Mouse (Mus musculus): Measurements from ENCODE around the gene Ssbp3. TPM values are rescaled to one million over a fixed set of nuclear protein-coding genes. Genes with fewer than 3 reads are reported as not detected.

Ssbp3 gene
- polyA plus RNA-seq, 1 experiment from 2014 or later: 138 TPM

DNA sequence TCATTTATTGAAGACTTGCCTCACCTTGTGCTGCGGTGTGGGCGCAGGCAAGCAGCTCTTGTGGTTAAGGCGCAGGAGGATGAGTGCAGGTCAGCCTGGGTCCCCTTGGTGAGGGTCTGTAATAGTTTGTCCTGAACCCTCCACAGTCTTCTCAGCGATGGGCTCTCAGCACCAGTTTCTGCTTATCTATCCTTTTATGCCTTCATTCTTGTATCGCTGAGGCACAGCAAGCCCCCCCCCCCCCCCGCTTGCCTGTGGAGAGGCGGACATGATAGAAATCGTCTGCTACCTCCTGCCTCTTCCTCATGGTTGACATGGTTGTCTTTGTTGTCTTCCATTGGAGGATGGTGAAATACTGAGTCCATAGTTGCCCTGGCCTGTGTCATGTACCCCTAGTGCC is 96.9 kb downstream of the Ssbp3 start:
- DNase-seq (ENCODE audit: low spot score): no peak
- no peak overlapping the region for H3K9ac ChIP-seq (replicated peaks; ENCODE audit: low read length)
- H3K4me2 ChIP-seq (ENCODE audit: low read depth, low read length): no peak overlapping the region
- no peak for ATAC-seq (replicated peaks; ENCODE audit: insufficient number of reproducible peaks, low FRiP score, low TSS enrichment, low read depth)
- H3K9me3 ChIP-seq (replicated peaks; ENCODE audit: control insufficient read depth, low read length): no peaks in the 10 kb centered on the region
- no peaks in the 10 kb centered on the region; the same call in 1 of the 2 replicates for H3K36me3 ChIP-seq (replicated peaks; ENCODE audit: control insufficient read depth, insufficient read depth, low read depth, low read length)
- no peak overlapping the region for H3K4me3 ChIP-seq (ENCODE audit: low read depth, low read length)
- no peaks in the 10 kb centered on the region for H3K27me3 ChIP-seq (ENCODE audit: control insufficient read depth, insufficient read depth, low read length)
- no peak overlapping the region for H3K27ac ChIP-seq (replicated peaks; ENCODE audit: low read depth, low read length)
- H3K4me1 ChIP-seq (ENCODE audit: control insufficient read depth, insufficient read depth, low read length): peaks cover 3% of the 10 kb centered on the region; the same call in 1 of the 2 replicates
- WGBS: 93% methylated on average over 8 of the region's 8 CpGs

DNA sequence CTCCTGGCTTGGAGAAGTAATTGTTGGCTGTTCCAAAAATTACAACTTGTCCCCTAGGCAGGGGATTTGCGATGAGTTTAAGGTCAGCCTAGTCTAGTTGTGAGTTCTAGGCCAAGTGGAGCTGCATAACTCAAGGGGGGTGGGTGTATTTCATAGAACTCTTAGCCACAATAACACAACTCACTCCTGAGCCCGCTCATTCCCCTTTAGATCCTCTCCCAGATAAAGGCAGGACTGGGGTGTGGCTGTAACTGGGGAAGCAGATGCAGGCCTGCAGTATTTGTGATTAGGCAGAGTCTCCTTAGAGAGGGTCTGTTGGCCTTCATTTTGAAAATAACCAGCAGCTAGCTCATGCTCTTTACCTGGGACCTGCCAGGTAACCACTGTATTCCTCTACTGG is 97.7 kb downstream of the Ssbp3 start:
- 94% methylated on average over 2 of the region's 2 CpGs for WGBS
- H3K36me3 ChIP-seq (replicated peaks; ENCODE audit: control insufficient read depth, insufficient read depth, low read depth, low read length): no peaks in the 10 kb centered on the region; the same call in 1 of the 2 replicates

DNA sequence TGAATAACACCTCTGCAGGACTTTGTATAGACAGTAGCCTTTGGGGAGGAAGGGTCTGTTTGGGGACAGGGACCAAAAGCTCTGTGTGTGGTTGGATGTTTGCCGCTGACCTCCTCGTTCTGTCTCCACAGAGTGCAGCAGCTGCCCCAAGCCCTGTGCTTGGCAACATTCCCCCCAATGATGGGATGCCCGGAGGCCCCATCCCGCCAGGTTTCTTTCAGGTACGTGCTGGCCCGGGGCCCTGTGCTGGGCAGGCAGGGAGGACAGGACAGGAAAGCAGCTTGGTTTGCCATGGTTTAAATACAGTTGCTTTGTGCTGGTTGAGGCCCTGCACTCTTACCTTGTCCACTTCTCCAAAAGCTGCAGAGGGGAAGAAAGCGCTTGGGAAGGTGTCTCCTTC is 99.0 kb downstream of the Ssbp3 start:
- no peak overlapping the region for H3K4me3 ChIP-seq (ENCODE audit: low read depth, low read length)
- DNase-seq (ENCODE audit: low spot score) (no peak), ATAC-seq (replicated peaks; ENCODE audit: insufficient number of reproducible peaks, low FRiP score, low TSS enrichment, low read depth) (no peak)
- no peak overlapping the region for H3K4me2 ChIP-seq (ENCODE audit: low read depth, low read length)
- peaks cover 3% of the 10 kb centered on the region; the same call in 1 of the 2 replicates for H3K4me1 ChIP-seq (ENCODE audit: control insufficient read depth, insufficient read depth, low read length)
- H3K9me3 ChIP-seq (replicated peaks; ENCODE audit: control insufficient read depth, low read length): no peaks in the 10 kb centered on the region
- H3K27ac ChIP-seq (replicated peaks; ENCODE audit: low read depth, low read length): no peak overlapping the region
- WGBS: 90% methylated on average over 7 of the region's 7 CpGs
- H3K9ac ChIP-seq (replicated peaks; ENCODE audit: low read length): no peak overlapping the region
- no peaks in the 10 kb centered on the region; the same call in 1 of the 2 replicates for H3K36me3 ChIP-seq (replicated peaks; ENCODE audit: control insufficient read depth, insufficient read depth, low read depth, low read length)
- H3K27me3 ChIP-seq (ENCODE audit: control insufficient read depth, insufficient read depth, low read length): no peaks in the 10 kb centered on the region

More for the DNA sequence above, 97.7 kb downstream of the Ssbp3 start:
- ATAC-seq (replicated peaks; ENCODE audit: insufficient number of reproducible peaks, low FRiP score, low TSS enrichment, low read depth): no peak
- DNase-seq (ENCODE audit: low spot score): no peak
- Histone ChIP-seq H3K4me1 (ENCODE audit: control insufficient read depth, insufficient read depth, low read length) (peaks cover 3% of the 10 kb centered on the region; the same call in 1 of the 2 replicates), H3K9me3 (replicated peaks; ENCODE audit: control insufficient read depth, low read length) (no peaks in the 10 kb centered on the region), H3K4me3 (ENCODE audit: low read depth, low read length) (no peak overlapping the region), H3K27ac (replicated peaks; ENCODE audit: low read depth, low read length) (no peak overlapping the region), H3K27me3 (ENCODE audit: control insufficient read depth, insufficient read depth, low read length) (no peaks in the 10 kb centered on the region), H3K9ac (replicated peaks; ENCODE audit: low read length) (no peak overlapping the region), H3K4me2 (ENCODE audit: low read depth, low read length) (no peak overlapping the region)

DNA sequence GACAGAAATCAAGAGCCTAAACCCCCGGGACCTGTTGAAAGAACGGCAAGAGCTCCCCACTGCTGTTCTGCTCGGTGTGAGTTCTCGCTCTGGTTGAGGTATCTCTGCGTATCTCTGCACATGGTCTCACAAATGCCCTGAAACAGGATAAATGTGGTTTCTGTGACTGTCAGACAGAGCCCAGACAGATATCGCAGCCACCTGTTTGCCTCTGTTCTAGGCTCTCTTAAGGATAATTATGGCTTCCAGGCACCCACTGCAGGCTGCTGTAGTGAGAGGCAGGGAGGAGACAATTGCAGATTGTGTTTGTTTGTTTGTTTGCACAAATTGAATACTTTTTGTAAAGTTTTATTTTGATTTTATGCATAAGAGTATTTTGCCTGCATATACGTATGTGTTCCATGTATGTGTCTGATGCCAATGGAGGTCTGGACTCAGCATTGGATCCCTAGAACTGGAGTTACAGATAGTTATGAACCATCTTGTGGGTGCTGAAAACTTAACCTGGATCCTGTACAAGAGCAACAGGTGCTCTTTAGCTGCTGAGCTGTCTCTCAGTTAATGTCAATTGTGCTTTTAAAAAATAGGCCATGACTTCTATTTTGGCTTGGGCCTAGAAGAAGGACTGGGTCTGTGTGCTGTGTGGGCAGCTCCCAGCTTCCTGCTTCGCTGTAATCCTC is 101.0 kb downstream of the Ssbp3 start:
- Histone ChIP-seq H3K27me3 (ENCODE audit: control insufficient read depth, insufficient read depth, low read length) (no peaks in the 10 kb centered on the region), H3K9ac (replicated peaks; ENCODE audit: low read length) (no peak overlapping the region), H3K4me3 (ENCODE audit: low read depth, low read length) (no peak overlapping the region), H3K27ac (replicated peaks; ENCODE audit: low read depth, low read length) (no peak overlapping the region), H3K4me2 (ENCODE audit: low read depth, low read length) (no peak overlapping the region), H3K9me3 (replicated peaks; ENCODE audit: control insufficient read depth, low read length) (no peaks in the 10 kb centered on the region), H3K4me1 (ENCODE audit: control insufficient read depth, insufficient read depth, low read length) (peaks cover 8% of the 10 kb centered on the region), H3K36me3 (replicated peaks; ENCODE audit: control insufficient read depth, insufficient read depth, low read depth, low read length) (no peaks in the 10 kb centered on the region; the same call in 1 of the 2 replicates)
- DNase-seq (ENCODE audit: low spot score) (no peak), ATAC-seq (replicated peaks; ENCODE audit: insufficient number of reproducible peaks, low FRiP score, low TSS enrichment, low read depth) (no peak)
- 87% methylated on average over 8 of the region's 8 CpGs for WGBS

DNA sequence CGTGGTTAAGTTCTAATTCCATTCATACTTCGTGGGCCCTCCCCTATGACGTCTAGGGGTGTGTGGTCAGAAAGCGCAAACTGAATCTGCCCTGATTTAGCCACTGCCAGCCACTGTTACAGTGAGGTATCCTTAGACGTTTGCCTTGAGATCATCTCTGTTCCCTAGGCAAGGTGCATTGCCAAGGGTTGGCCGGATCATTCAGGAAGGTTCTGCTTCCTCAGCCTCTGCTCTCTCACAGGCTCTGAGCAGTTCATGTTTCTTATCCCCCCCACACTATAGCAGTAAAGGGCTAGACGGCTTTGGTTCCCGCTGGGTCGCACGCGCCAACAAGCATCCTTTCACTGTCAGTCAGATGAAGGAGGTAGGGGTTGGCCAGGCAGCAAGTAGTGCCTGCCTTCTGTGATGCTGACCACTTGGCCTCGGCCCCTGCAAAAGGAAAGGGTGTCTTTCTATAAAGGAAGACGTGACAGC is 101.5 kb downstream of the Ssbp3 start:
- Histone ChIP-seq H3K27me3 (ENCODE audit: control insufficient read depth, insufficient read depth, low read length) (no peaks in the 10 kb centered on the region), H3K36me3 (replicated peaks; ENCODE audit: control insufficient read depth, insufficient read depth, low read depth, low read length) (no peaks in the 10 kb centered on the region; the same call in 1 of the 2 replicates), H3K4me3 (ENCODE audit: low read depth, low read length) (no peak overlapping the region), H3K27ac (replicated peaks; ENCODE audit: low read depth, low read length) (no peak overlapping the region), H3K9me3 (replicated peaks; ENCODE audit: control insufficient read depth, low read length) (no peaks in the 10 kb centered on the region), H3K9ac (replicated peaks; ENCODE audit: low read length) (no peak overlapping the region), H3K4me2 (ENCODE audit: low read depth, low read length) (no peak overlapping the region), H3K4me1 (ENCODE audit: control insufficient read depth, insufficient read depth, low read length) (peaks cover 13% of the 10 kb centered on the region)
- no peak for DNase-seq (ENCODE audit: low spot score)
- ATAC-seq (replicated peaks; ENCODE audit: insufficient number of reproducible peaks, low FRiP score, low TSS enrichment, low read depth): no peak
- WGBS: 69% methylated on average over 13 of the region's 13 CpGs

DNA sequence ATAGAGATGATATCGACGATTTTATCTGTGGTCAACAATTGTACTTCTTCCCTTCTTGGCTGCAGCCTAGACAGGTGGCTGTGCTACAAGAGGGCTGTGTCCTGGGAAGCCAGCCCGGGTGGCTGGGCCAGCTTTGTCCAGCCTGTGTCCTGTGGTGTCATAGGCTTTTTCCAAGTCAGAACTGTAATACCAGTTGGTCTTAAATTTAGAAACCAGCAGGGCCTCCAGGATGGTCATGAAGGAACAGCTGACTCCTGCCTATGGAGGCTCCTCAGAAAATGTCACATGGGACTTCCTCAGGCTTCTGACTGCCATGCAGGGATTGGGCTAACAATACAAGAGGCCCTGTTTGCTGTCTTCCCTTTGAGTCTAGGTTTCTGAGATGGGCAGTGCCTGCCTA is 102.1 kb downstream of the Ssbp3 start:
- H3K9ac ChIP-seq (replicated peaks; ENCODE audit: low read length): no peak overlapping the region
- H3K36me3 ChIP-seq (replicated peaks; ENCODE audit: control insufficient read depth, insufficient read depth, low read depth, low read length): no peaks in the 10 kb centered on the region; the same call in 1 of the 2 replicates
- peaks cover 13% of the 10 kb centered on the region for H3K4me1 ChIP-seq (ENCODE audit: control insufficient read depth, insufficient read depth, low read length)
- ATAC-seq (replicated peaks; ENCODE audit: insufficient number of reproducible peaks, low FRiP score, low TSS enrichment, low read depth): no peak
- 96% methylated on average over 3 of the region's 3 CpGs for WGBS
- H3K27me3 ChIP-seq (ENCODE audit: control insufficient read depth, insufficient read depth, low read length): no peaks in the 10 kb centered on the region
- H3K4me3 ChIP-seq (ENCODE audit: low read depth, low read length): no peak overlapping the region
- no peak for DNase-seq (ENCODE audit: low spot score)
- H3K9me3 ChIP-seq (replicated peaks; ENCODE audit: control insufficient read depth, low read length): no peaks in the 10 kb centered on the region
- no peak overlapping the region for H3K27ac ChIP-seq (replicated peaks; ENCODE audit: low read depth, low read length)
- H3K4me2 ChIP-seq (ENCODE audit: low read depth, low read length): no peak overlapping the region

DNA sequence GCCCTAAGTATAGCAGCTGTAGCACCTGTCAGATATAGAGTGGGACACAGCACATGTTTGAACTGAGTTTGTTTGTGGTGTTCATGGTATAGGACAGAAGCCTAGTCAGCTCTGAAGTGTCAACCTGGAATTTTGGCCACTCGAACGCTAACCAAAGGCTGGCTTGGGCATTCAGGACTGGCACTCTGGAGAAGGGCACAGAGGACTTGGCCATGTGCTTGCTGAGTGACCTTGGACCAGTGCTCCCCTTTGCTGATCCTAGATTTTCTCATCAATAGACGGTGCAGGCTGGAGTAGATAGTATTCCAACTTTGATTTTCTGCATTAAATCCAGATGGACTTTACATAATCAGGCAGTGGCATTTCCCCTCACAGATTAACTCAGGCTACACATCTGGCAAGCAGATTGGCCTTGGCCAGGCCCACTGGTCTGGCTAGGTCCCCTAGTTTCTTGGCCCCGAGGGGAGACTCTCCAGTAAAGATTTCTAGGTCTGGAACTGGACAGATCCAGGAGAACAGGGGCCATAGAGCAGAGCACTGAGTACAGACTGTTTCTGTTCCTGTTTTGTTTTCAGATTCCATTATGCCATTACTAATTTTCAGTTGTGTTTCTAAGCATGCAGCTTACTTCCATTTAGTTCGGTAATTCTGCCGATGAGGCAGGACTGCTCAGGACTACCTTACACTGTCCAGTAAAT is 102.8 kb downstream of the Ssbp3 start:
- Histone ChIP-seq H3K4me2 (ENCODE audit: low read depth, low read length) (no peak overlapping the region), H3K27ac (replicated peaks; ENCODE audit: low read depth, low read length) (no peak overlapping the region), H3K4me3 (ENCODE audit: low read depth, low read length) (no peak overlapping the region), H3K9me3 (replicated peaks; ENCODE audit: control insufficient read depth, low read length) (no peaks in the 10 kb centered on the region), H3K36me3 (replicated peaks; ENCODE audit: control insufficient read depth, insufficient read depth, low read depth, low read length) (no peaks in the 10 kb centered on the region; the same call in 1 of the 2 replicates), H3K27me3 (ENCODE audit: control insufficient read depth, insufficient read depth, low read length) (no peaks in the 10 kb centered on the region), H3K9ac (replicated peaks; ENCODE audit: low read length) (no peak overlapping the region), H3K4me1 (ENCODE audit: control insufficient read depth, insufficient read depth, low read length) (peaks cover 13% of the 10 kb centered on the region)
- peak; percentile 63 for DNase-seq (ENCODE audit: low spot score)
- ATAC-seq (replicated peaks; ENCODE audit: insufficient number of reproducible peaks, low FRiP score, low TSS enrichment, low read depth): no peak
- WGBS: 51% methylated on average over 6 of the region's 6 CpGs

DNA sequence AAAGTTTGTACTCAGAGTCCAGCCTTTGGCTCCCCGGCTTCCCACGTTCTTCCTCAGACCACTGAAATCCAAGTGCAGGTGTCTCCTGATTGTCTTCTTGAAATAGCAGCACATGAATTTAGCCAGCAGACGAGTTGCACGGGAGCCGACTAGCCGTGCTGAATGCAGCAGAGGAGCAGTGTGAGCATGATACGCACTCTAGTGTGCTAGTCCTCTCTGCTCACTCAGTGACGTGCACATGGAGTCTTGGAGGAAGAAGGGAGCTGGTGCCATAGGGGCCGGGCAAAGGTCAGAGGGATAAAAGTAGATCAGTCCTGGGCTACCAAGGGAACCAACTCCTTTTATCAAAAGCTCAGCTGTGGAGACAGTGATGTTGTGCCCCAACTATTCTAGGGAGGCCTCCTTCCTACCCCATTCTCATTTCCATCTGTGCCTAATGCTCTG is 103.3 kb downstream of the Ssbp3 start:
- Histone ChIP-seq H3K9me3 (replicated peaks; ENCODE audit: control insufficient read depth, low read length) (no peaks in the 10 kb centered on the region), H3K4me3 (ENCODE audit: low read depth, low read length) (no peak overlapping the region), H3K4me2 (ENCODE audit: low read depth, low read length) (no peak overlapping the region), H3K9ac (replicated peaks; ENCODE audit: low read length) (no peak overlapping the region), H3K27ac (replicated peaks; ENCODE audit: low read depth, low read length) (no peak overlapping the region), H3K27me3 (ENCODE audit: control insufficient read depth, insufficient read depth, low read length) (no peaks in the 10 kb centered on the region), H3K4me1 (ENCODE audit: control insufficient read depth, insufficient read depth, low read length) (peaks cover 14% of the 10 kb centered on the region), H3K36me3 (replicated peaks; ENCODE audit: control insufficient read depth, insufficient read depth, low read depth, low read length) (no peaks in the 10 kb centered on the region; the same call in 1 of the 2 replicates)
- no peak for DNase-seq (ENCODE audit: low spot score)
- ATAC-seq (replicated peaks; ENCODE audit: insufficient number of reproducible peaks, low FRiP score, low TSS enrichment, low read depth): no peak
- WGBS: 79% methylated on average over 9 of the region's 9 CpGs

Measured in embryonic facial prominence, embryonic 11.5 days (tissue).